Mouse (Mus musculus) left cerebral cortex, postnatal 36 days (tissue): ENCODE measurements around the gene Rragc. TPM values are rescaled to one million over a fixed set of nuclear protein-coding genes. Genes with fewer than 3 reads are reported as not detected.

Experiments used
- DNase-seq, 2 experiments: peaks; one replicate each; pipeline ENCODE4 v3.0.0; 2021 to 2022; ENCODE audit warnings: low spot score in 2 of 2, mixed read lengths in 1 of 2
- intact Hi-C: fragments of 180-260 bp; cut with DNase I; formaldehyde crosslinking; loops from one replicate; pipeline ENCODE4 v1.15.1; 2025
- total RNA-seq, 2 experiments: library from RNA; stranded (reverse); gene quantifications; 2 replicates each; pipeline ENCODE4 v1.2.3; 2021

The Rragc gene
- total RNA-seq, 2 experiments from 2014 or later: 62.1 to 62.6 TPM

- intact Hi-C loops: no loop called here
- no peak for DNase-seq
Observed at GRCm38 (mm10) chr4:123947149-123947548, 29.9 kb downstream of the Rragc start.

GRCm38 (mm10) chr4:123948901-123949300 lies 31.7 kb downstream of the Rragc start:
- intact Hi-C loops: no loop called here
- DNase-seq: no peak

GRCm38 (mm10) chr4:123949649-123950048 lies 32.4 kb downstream of the Rragc start:
- DNase-seq: no peak
- intact Hi-C loops: no loop called here

DNA sequence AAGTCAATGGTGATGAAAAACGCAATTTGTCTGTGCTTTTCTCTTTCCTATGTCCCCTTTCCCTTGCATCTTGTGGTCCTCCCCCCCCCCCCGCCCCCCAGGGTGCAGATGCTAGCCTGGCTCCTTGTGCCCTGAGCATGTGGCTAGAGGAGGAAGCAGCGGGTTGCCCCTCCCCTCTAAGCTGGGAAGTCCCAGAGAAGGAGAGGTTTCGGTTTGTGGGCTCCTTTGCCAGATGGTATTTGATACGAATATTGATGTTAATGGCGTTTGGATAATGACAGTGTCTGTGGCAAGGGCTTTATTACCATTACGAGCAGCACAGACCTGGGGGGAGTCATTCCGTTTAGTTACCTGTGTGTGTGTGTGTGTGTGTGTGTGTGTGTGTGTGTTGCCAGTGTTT lies 34.8 kb downstream of the Rragc start:
- no peak for DNase-seq
- intact Hi-C loops: no loop called here

DNA sequence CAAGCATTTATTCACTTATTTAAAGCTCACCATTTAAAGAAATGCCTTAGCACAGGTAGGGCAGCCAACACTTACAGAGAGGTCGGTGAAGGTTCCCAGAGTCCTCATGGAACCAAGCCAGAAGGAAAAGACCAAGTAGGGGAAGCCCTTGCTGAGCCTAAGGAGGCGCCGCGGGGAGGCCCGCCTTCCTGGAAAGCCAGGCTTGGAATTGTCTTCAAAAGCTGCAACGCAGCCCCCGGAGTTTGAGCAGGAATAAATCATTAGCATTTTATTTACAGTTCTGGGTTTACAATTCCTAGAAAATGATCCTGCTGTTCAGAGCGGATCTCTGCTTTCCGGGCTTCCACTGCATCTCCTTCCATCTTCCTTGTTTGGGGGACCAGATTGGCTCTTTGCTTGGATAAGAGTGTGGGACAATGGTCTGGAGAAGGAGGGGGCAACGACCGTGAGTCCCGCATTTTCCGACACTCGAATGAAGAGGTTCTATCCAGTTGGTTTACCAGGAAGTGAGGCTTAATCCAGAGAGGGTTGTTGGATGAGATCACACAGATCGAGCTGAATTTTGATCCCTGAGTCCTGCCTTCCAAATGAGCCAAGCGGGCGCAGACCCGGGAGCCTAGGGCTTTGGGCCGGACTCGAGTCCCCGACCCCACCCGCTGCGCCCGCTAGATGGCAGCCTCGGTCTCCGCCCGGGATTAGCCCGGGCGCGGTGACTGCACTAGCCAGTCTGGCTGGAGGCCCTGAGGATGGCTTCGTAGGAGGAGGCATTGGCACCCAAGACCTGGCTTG lies 39.7 kb downstream of the Rragc start:
- DNase-seq: peak; percentile 65 to 72
- intact Hi-C loops: loop anchor here (5.0 kb wide), 2 partner anchors 185 to 715 kb away; no protein-coding TSS in a partner anchor

GRCm38 (mm10) chr4:123957492-123957808 lies 40.2 kb downstream of the Rragc start:
- intact Hi-C loops: loop anchor here (5.0 kb wide), 2 partner anchors 185 to 715 kb away; no protein-coding TSS in a partner anchor
- DNase-seq: no peak

GRCm38 (mm10) chr4:123957891-123958290 lies 40.6 kb downstream of the Rragc start:
- DNase-seq: no peak
- intact Hi-C loops: loop anchor here (5.0 kb wide), 2 partner anchors 184 to 714 kb away; no protein-coding TSS in a partner anchor

GRCm38 (mm10) chr4:123960955-123961354 lies 43.7 kb downstream of the Rragc start:
- intact Hi-C loops: no loop called here
- DNase-seq: no peak

DNA sequence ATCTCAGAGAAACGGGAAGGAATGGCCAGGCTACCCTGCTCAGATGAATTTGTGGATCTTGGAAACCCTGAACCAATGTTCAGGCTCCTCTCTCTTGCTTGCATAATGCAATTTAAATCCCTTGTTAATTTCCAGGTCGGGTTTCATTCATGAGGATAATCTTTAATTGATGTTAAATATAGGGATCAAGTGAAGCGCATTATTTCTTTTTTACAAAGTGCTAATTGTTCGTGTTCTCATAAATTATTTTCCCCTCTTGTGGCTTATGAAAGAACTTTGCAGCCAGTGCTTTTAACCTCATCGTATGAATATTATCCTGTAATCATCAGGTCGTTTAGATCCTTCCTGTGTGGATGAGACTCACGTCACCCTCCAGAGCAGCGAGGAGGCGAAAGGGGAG lies 45.5 kb downstream of the Rragc start:
- intact Hi-C loops: no loop called here
- no peak for DNase-seq

GRCm38 (mm10) chr4:123968663-123969321 lies 51.5 kb downstream of the Rragc start:
- DNase-seq: no peak
- intact Hi-C loops: no loop called here

- DNase-seq: no peak
- intact Hi-C loops: no loop called here
Observed at GRCm38 (mm10) chr4:123969458-123969857, 52.2 kb downstream of the Rragc start.

GRCm38 (mm10) chr4:123971059-123971458 lies 53.8 kb downstream of the Rragc start:
- intact Hi-C loops: no loop called here
- no peak for DNase-seq

DNA sequence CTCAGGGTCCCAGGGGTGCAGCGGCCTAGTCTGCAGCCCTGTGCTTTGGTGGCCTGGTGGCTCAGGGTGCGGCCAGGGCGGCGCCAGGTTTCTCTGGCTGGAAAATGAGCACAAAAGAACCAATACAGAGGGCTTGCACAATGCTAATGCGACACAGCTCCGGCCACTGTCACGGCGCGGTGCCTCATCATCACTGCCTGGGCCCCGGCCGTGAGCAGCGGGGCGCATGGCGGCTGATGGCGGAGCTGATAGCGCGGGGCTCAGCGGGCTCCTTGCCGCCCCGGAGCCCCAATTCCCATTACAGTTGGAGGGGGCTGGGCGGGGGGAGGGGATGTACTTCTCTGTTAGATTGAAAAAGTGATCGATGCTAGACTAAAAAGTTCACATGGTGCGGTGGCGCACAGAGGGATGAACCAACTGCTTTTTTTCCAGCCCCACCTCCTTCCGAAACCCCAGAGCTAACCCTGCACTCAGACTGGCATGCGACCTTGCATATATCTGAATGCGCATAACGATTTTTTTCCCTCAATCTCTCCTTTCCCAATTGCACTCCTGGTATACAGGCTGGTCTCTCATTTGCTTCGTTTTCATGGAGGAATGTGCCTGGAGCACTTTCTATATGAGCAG lies 55.3 kb downstream of the Rragc start:
- intact Hi-C loops: no loop called here
- DNase-seq: no peak

- no peak for DNase-seq
- intact Hi-C loops: no loop called here
Observed at GRCm38 (mm10) chr4:123982105-123982504, 64.9 kb downstream of the Rragc start.

Other genes starting within 250 kb of the Rragc start
- 100 to 1,000 TPM; 187 to 233 TPM for gene Macf1, start 233.1 kb upstream of the Rragc start, total RNA-seq
- 100 to 1,000 TPM; 180 to 195 TPM for gene Ndufs5, start 199.2 kb upstream of the Rragc start, total RNA-seq
- gene Akirin1, start 167.1 kb upstream of the Rragc start, total RNA-seq: 10 to 100 TPM; 60.4 to 64.2 TPM
- gene Rhbdl2, start 129.6 kb upstream of the Rragc start, total RNA-seq: under 1 TPM; 0.57 to 0.91 TPM
- not detected for gene 4933427I04Rik, start 57.8 kb upstream of the Rragc start, total RNA-seq
- gene Mycbp, start 12.6 kb upstream of the Rragc start, total RNA-seq: 10 to 100 TPM in 1 of 2 experiments, 1 to 10 TPM in 1; 8.4 to 16.3 TPM
- not detected for gene 4930535I16Rik, start 576 bp downstream of the Rragc start, total RNA-seq